Mouse (Mus musculus) liver, embryonic 14.5 days (tissue): Measurements from ENCODE around the gene Rhbg.

Experiments
- CTCF ChIP-seq: IDR thresholded peaks from 2 replicates; pipeline ENCODE4 v1.5.1; 2016; ENCODE audit warnings: antibody characterized with exemption, low read depth, control low read depth
- EP300 ChIP-seq: IDR thresholded peaks from 2 replicates; pipeline ENCODE4 v1.6.1; 2016; ENCODE audit warnings: antibody characterized with exemption, low read depth

DNA sequence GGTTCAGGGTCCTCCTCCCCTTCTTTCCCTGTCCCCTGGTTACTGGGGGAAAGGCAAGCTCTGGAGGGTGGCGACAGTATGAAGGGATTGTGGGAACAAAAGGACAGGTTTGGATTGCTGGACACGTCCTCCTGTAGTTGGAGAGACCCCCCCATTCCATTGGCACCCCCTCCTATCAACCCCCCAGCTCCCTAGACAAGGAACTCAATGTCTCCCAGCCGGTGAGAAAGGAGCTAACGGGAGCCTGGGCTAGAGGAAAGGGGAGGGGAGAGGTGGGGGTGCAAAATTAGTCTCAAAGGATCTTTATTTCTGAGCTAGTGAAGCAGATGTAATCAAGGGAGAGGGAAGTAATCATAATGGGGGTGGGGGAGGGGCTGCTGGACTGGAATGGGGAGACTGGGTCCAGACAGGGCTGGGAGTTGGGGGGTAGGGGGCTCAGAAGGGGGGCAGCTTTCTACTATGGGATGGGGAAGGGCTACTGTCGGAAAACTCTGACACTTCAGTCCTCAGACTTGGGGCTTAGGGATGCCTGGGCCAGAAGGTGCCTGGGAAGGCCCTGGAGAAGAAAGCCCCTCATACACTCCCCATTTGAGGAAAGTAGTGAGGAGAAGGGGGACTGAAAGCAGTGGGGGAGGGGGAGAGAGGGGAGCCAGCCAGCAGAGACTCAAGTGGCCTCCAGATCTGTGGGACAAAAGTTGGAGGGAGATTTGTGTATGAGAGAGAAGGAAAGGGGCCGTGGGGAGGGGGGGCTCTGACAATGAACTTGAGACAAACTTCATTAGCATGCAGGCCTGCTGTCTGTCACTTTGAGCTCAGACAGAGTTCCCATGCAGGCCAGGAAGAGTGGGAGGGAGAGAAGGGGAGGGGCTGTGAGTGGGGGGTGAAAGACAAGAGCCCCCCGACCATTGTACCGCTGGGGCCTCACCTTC lies 48.7 kb downstream of the Rhbg start:
- TF ChIP-seq CTCF (no peak), EP300 (no peak)
